Mouse (Mus musculus) heart, postnatal 14 days (tissue): ENCODE measurements around the gene 4930572O03Rik. TPM values are rescaled to one million over a fixed set of nuclear protein-coding genes. Genes with fewer than 3 reads are reported as not detected.
"Not testable (repeated sequence)": the region's sequence is repeated elsewhere in the genome, so short reads cannot be mapped to it uniquely, and the experiment has no call there.

ENCODE experiments used
- DNase-seq, 2 experiments: peaks; one replicate each; pipeline ENCODE4 v3.0.0; 2021 to 2022
- intact Hi-C: fragments of 180-260 bp; cut with DNase I; formaldehyde crosslinking; loops from one replicate; pipeline ENCODE4 v1.15.1; 2025
- total RNA-seq, 2 experiments: library from RNA; stranded (reverse); gene quantifications; 2 replicates each; pipeline ENCODE4 v1.2.3; 2021

Gene 4930572O03Rik
- total RNA-seq, 2 experiments from 2014 or later = not detected

DNA sequence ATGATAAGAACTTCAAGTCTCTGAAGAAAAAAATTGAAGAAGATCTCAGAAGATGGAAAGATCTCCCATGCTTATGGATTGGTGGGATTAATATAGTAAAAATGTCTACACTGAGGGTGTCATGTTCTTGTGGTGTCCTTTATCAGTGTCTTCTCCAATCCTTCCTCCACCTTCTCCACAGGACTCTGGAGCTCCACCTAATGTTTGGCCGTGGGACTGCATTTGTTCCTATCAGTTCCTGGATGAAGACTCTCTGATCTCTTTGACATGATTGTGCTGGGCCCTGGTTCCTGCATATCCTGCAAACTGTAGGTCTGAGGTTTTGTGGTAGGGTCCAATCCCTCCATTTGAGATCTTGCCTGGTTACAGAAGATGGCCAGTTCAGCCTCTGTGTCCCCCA, 28.7 kb downstream of the 4930572O03Rik start:
- intact Hi-C loops, DNase-seq: not testable (repeated sequence)

DNA sequence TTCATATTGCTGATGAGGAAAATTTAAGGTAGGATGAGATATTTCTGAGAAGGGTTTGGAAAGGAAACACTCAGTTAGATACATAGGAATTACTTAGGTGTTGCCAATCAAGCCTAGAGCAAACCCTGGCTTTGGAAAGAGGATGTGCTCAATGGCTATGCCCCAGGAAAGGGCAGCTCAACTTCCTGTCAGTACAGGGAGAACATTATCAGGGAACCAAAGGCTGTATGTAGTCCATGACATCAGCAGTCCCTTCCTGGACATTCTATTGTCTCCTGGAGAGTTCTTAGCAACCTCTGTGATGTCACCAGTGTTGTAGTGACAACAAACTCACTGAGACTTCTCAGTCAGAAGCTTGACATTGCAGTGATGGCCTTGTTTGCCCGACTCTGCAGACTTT, 38.1 kb downstream of the 4930572O03Rik start, which contains the start of gene Speer4d:
Speer4d (plus strand) TSS at position 301 of the 400 bp plus-strand sequence.
- intact Hi-C loops, DNase-seq: not testable (repeated sequence)

DNA sequence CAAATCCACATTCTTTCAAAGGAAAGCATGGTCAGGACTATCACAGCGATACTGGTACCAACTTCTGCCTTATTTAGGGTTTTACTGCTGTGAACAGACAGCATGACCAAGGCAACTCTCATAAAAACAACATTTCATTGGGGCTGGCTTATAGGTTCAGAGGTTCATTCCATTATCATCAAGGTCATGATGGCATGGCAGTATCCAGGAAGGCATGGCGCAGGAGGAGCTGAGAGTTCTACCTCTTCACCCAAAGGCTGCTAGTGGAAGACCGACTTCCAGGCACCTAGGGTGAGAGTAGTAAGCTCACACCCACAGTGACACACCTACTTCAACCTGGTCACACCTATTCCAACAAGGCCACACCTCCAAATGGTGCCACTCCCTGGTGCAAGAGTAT, 40.7 kb downstream of the 4930572O03Rik start:
- intact Hi-C loops, DNase-seq: not testable (repeated sequence)

DNA sequence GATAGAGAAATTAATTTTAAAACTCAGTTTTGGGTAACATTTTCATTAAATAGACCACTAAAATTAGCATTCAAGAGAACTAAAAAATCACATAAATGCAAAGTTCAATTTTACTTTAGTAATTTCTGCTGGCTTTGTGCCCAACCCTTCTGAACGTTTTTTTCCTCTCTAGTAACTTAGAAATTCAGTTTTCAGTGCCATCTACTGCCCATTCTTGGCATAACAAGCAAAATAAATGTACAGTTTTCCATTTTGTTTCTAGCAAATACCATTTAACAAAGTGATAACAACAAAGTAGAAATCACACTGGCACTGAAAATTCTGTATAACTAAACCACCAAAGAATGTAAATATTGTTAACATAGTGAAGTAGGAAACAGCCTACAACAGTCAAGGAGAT, 46.2 kb downstream of the 4930572O03Rik start:
- intact Hi-C loops, DNase-seq: not testable (repeated sequence)

DNA sequence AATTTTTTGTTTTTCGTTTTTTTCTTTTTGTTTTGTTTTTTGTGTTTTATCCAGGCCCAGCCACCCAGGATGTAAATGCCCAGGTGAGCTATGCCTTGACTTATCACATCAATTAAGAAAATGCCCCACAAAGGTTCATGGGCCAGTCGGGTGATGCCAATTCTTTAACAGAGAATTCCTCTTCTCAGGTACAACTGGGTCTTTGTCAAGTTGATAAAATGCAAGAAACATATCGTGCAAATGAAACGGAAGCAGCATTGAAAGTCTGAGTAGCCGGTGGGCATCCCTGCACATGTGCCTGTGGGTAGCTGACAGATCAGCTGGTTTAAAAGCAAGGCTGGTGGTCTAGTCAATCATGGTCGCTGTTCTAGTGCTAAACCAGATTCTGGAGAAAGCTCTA, 50.2 kb downstream of the 4930572O03Rik start:
- peak in 1 of 2 experiments; percentile 4 for DNase-seq
- intact Hi-C loops = not testable (repeated sequence)

DNA sequence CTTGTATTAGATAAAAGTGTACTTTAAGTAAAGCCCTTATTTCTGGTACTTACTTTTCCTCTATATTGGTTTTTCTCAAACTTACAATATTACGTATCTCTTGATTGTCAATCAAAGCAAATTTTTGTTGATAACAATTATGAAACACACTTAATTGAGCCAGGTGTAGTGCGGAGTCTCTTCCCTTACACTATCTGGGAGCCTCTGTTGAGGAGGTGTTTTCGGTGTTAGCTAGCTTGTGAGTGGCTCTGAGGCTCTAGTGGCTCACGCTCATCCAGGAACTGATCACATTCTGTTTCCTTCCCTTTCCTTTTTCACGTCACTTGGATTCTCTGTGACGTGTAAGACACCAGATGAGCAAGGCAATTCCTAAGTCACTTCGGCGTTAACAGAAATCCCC, 53.3 kb downstream of the 4930572O03Rik start:
- intact Hi-C loops, DNase-seq: not testable (repeated sequence)

DNA sequence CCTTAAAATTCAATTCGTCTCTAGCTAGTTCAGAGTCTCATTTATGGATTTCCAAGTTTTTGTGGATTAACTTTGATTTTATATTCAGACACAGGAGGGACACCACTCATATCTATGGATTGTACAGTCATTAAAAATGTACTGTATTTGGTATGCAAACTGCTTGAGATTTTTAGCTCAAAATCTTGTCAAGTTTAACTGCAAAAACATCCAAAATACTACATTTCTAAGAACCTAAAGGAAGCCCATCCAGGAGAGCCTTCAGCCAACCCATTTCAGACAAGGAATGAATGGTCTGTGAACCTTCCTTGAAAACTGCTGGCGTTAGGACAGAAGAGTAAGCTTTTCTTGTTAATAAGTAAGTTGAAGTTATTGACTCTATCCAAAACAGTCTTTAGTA, 53.9 kb downstream of the 4930572O03Rik start:
- DNase-seq, intact Hi-C loops: not testable (repeated sequence)

DNA sequence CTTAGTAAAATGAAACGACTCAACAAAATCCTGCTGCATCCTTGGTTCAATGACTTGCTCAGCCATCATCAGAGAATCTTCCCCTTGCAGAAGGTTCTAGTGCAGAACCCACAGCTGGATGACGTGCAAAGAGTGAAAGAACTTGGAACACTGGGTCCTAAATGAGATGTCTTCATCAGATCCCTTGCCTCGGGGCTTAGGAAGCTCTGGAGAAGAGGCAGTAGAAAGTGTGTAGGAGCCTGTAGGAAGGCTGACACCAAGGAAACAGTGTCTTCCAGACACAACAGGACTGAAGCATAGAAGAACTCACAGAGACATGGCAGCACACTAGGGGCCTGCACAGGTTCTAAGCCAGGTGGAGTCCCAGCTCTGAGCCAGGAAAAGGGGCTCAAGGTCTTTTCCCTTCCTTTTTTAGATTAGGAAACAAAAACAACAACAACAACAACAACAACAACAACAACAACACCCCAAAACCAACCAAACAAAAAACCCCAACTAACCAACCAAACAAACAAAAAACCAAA, 54.4 kb downstream of the 4930572O03Rik start:
- intact Hi-C loops, DNase-seq: not testable (repeated sequence)

Other genes with a start within 250 kb of the 4930572O03Rik start
- not detected for gene Gm21149, start 180.5 kb downstream of the 4930572O03Rik start, total RNA-seq
- not detected for gene Gm21190, start 127.8 kb downstream of the 4930572O03Rik start, total RNA-seq
- gene Gm21083, start 79.7 kb downstream of the 4930572O03Rik start, total RNA-seq = not detected
- gene Speer4d, start 38.0 kb downstream of the 4930572O03Rik start, total RNA-seq = not detected
- not detected for gene Speer4c, start 57.2 kb upstream of the 4930572O03Rik start, total RNA-seq